Mouse (Mus musculus) heart, embryonic 10.5 days (tissue): ENCODE measurements around the gene Ccdc96. TPM values are rescaled to one million over a fixed set of nuclear protein-coding genes. Genes with fewer than 3 reads are reported as not detected.

ENCODE experiments used
- DNase-seq: peaks from one replicate; pipeline ENCODE4 v3.0.0-alpha.2; 2017; ENCODE audit warnings: low spot score
- H3K27ac ChIP-seq: fragments of 300-500 bp; sonication (generic); 2 replicates; pipeline ENCODE4 v1.5.1; 2016; ENCODE audit warnings: mild to moderate bottlenecking
- H3K27me3 ChIP-seq: fragments of 300-500 bp; sonication (generic); 2 replicates; pipeline ENCODE4 v1.6.1; 2016; ENCODE audit warnings: mild to moderate bottlenecking; ENCODE audit not compliant: poor library complexity, insufficient read depth, severe bottlenecking
- H3K36me3 ChIP-seq: fragments of 300-500 bp; sonication (generic); 2 replicates; pipeline ENCODE4 v1.6.1; 2016; ENCODE audit warnings: mild to moderate bottlenecking, moderate library complexity
- H3K4me1 ChIP-seq: fragments of 300-500 bp; sonication (generic); 2 replicates; pipeline ENCODE4 v1.6.1; 2016; ENCODE audit warnings: mild to moderate bottlenecking
- H3K4me3 ChIP-seq: fragments of 300-500 bp; sonication (generic); 2 replicates; pipeline ENCODE4 v1.5.1; 2016; ENCODE audit warnings: mild to moderate bottlenecking, moderate library complexity
- H3K9me3 ChIP-seq: fragments of 300-500 bp; sonication (generic); 2 replicates; pipeline ENCODE4 v1.6.1; 2016; ENCODE audit warnings: mild to moderate bottlenecking, moderate library complexity
- WGBS: fragments of 180-500 bp; shearing (Covaris S2); methylation state at CpG from one replicate; pipeline ENCODE4 v1.1.7; 2016; 5-methylcytosine and 5-hydroxymethylcytosine counted together
- polyA plus RNA-seq: library from polyadenylated mRNA; unstranded; fragments of >200 nt; fragmentation: Nextera tagmentation; extraction: Ambion mirVana; gene quantifications from 2 replicates; pipeline ENCODE4 v1.2.1, GENCODE M21; 2016

The Ccdc96 gene
- polyA plus RNA-seq, 1 experiment from 2014 or later = 0.62 TPM

GRCm38 (mm10) chr5:36479735-36480134 lies 4.7 kb upstream of the Ccdc96 start:
- no peak overlapping the region for H3K27ac ChIP-seq
- H3K27me3 ChIP-seq = no peaks in the 10 kb centered on the region
- peaks cover 39% of the 10 kb centered on the region for H3K4me1 ChIP-seq
- peaks cover 24% of the 10 kb centered on the region for H3K36me3 ChIP-seq
- 74% methylated on average over 2 of the region's 2 CpGs for WGBS
- no peak overlapping the region for H3K4me3 ChIP-seq
- no peak for DNase-seq
- H3K9me3 ChIP-seq = no peaks in the 10 kb centered on the region

- H3K27me3 ChIP-seq = peaks cover 4% of the 10 kb centered on the region
- no peak overlapping the region for H3K27ac ChIP-seq
- H3K9me3 ChIP-seq = no peaks in the 10 kb centered on the region
- no peak overlapping the region for H3K4me3 ChIP-seq
- 94% methylated on average over 4 of the region's 4 CpGs for WGBS
- peaks cover 20% of the 10 kb centered on the region for H3K36me3 ChIP-seq
- H3K4me1 ChIP-seq = peaks cover 46% of the 10 kb centered on the region
- DNase-seq = no peak
These were observed 4.0 kb upstream of the Ccdc96 start for GRCm38 (mm10) chr5:36480398-36480797.

DNA sequence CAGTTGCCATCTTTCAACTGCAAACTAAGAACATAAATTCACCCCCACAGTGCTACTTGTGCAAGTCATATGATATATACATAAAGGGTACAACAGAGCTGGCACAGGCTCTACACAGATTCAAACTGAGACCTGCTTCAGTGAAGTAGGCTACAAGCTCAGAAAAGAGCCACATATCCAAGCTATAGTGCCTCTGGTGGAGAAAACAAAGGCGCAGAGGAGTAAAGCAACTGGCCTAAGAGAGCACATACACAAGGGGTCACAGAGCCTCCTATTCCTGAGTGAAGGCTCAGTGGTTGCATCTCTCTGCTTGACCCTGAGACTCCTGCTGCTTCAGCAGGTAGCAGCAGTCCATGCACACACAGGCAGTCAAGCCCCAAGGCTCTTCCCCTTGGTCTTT lies 3.3 kb upstream of the Ccdc96 start:
- WGBS = 72% methylated on average over 1 of the region's 1 CpGs
- no peak overlapping the region for H3K27ac ChIP-seq
- peaks cover 51% of the 10 kb centered on the region for H3K4me1 ChIP-seq
- peaks cover 15% of the 10 kb centered on the region for H3K36me3 ChIP-seq
- peaks cover 11% of the 10 kb centered on the region for H3K27me3 ChIP-seq
- DNase-seq = no peak
- no peak overlapping the region for H3K4me3 ChIP-seq
- no peaks in the 10 kb centered on the region for H3K9me3 ChIP-seq

DNA sequence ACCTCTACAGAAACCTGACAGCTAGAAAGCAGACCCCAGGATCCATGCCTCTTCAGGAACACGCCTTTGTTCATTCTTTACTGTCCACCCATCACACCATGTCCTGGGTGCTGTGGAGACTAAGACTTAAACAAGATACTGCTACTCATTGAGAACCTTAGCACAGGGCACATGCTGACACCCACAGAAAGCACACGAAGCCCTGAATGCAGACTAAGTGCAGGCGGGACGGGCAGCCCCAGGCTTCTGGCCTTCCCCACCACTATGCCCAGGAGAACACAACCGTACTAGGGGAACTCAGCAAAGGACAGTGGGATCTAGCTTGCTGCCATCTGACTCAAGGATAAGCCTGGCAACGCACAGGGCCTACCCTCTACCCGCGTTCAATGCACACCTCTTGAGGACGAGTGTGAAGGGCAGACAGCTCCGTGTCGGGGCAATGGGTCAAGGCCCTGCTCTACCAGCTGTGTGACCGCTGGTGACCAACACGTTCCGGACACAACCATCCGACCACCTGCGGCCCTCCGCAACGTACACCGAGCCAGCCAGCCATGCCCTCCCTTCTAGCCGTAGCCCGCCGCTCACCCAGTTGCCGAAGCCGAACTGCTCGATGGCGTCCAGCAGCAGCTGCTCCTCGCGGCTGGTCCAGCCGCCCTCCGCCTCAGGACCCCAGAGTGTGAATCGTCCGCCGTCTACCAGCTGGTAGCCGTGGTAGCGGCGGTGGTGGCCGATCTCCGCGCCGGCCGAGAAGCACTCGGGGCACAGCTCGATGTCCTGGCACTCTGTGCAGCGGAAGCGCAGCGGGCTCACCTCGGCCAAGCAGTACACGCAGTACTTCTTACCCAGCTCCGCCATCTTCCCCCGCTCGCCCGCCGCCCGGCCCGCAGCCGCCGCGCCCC lies 936 bp upstream of the Ccdc96 start:
- peaks cover 20% of the 10 kb centered on the region for H3K27me3 ChIP-seq
- peak overlapping the region; percentile 93 for H3K4me3 ChIP-seq
- no peaks in the 10 kb centered on the region for H3K9me3 ChIP-seq
- H3K4me1 ChIP-seq = peaks cover 51% of the 10 kb centered on the region
- peak overlapping the region; percentile 90 for H3K27ac ChIP-seq
- peak; percentile 85 for DNase-seq
- peaks cover 8% of the 10 kb centered on the region for H3K36me3 ChIP-seq
- 5% methylated on average over 58 of the region's 58 CpGs for WGBS

- Histone ChIP-seq H3K27ac (0 out of 2 replicates have a peak overlapping the region, but pooled peaks have one; percentile 38), H3K36me3 (peaks cover 8% of the 10 kb centered on the region), H3K9me3 (no peaks in the 10 kb centered on the region), H3K4me1 (peaks cover 38% of the 10 kb centered on the region), H3K4me3 (peak overlapping the region; percentile 93), H3K27me3 (peaks cover 20% of the 10 kb centered on the region)
- DNase-seq = no peak
- 23% methylated on average over 19 of the region's 19 CpGs for WGBS
These were observed 918 bp downstream of the Ccdc96 start for GRCm38 (mm10) chr5:36485306-36485705.

DNA sequence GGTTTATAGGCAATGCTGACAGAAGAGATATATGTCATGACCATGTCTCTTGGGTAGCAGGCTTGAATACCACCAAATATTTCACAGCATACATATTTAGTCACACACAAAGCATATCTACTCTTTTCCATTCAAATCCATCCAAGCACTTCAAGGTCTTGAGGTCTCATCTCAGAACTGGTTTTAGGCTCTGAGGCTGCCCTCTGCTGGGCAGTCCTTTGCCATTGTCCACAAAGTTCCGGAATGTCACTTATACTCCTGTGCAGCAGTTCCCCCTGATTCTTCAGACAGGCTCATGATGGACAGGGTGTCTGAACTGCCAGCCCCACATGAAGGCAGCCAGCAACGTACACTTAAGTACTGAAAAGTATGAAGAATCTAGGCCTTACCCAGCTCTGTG lies 4.8 kb downstream of the Ccdc96 start:
- H3K27ac ChIP-seq = no peak overlapping the region
- H3K36me3 ChIP-seq = peaks cover 32% of the 10 kb centered on the region
- peaks cover 20% of the 10 kb centered on the region for H3K27me3 ChIP-seq
- 58% methylated on average over 2 of the region's 2 CpGs for WGBS
- no peak overlapping the region for H3K4me3 ChIP-seq
- peaks cover 17% of the 10 kb centered on the region for H3K4me1 ChIP-seq
- no peaks in the 10 kb centered on the region for H3K9me3 ChIP-seq
- DNase-seq = no peak

DNA sequence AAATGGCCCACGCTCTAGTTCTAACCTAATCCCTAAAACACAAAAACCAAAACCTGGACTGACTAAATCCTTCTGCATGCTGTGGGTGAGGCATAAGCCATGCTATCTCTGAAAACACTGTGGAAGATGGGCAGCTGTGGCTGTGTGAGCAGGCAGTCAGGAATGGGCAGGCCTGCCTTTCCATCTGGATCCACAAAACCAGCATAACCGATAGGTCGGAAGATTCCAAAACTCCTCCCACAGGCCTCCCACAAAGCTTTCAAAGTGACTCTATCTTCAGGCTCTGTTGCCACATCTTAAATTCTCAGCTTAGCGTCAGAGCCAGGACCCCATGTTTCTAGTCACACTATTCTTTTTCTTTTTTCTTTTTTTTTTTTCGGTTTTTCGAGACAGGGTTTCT lies 9.5 kb downstream of the Ccdc96 start:
- no peak for DNase-seq
- Histone ChIP-seq H3K27ac (no peak overlapping the region), H3K4me1 (no peaks in the 10 kb centered on the region), H3K9me3 (no peaks in the 10 kb centered on the region), H3K27me3 (no peaks in the 10 kb centered on the region), H3K4me3 (no peak overlapping the region), H3K36me3 (peaks cover 64% of the 10 kb centered on the region)
- 86% methylated on average over 6 of the region's 6 CpGs for WGBS

- Histone ChIP-seq H3K36me3 (peaks cover 68% of the 10 kb centered on the region), H3K27ac (no peak overlapping the region), H3K4me1 (no peaks in the 10 kb centered on the region), H3K27me3 (no peaks in the 10 kb centered on the region), H3K4me3 (no peak overlapping the region), H3K9me3 (no peaks in the 10 kb centered on the region)
- DNase-seq = no peak
- WGBS = 91% methylated on average over 9 of the region's 9 CpGs
These were observed 10.3 kb downstream of the Ccdc96 start for GRCm38 (mm10) chr5:36494709-36495108.

DNA sequence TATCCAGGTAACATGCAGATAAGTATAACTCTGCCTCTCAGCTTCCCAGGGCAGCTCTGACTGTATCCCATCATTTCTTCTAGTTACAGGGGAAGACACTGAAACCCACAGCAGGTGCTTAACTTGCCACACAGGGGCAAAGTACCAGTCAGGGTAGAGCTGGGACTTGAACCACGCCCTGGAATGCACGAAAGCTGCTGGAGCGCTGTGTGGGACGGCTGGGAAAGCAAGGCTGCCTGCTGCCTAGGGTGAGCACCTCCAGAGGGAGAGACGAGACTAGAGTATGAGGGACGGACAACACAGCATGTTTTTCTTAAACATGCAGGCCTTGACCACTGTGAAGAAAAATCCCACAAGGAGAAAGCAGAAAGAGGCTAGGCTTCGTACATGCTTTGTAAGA lies 20.8 kb downstream of the Ccdc96 start:
- Histone ChIP-seq H3K9me3 (no peaks in the 10 kb centered on the region), H3K36me3 (peaks cover 70% of the 10 kb centered on the region), H3K4me3 (no peak overlapping the region), H3K27me3 (no peaks in the 10 kb centered on the region), H3K27ac (no peak overlapping the region), H3K4me1 (no peaks in the 10 kb centered on the region)
- no peak for DNase-seq
- WGBS = 88% methylated on average over 7 of the region's 7 CpGs

- no peak overlapping the region for H3K4me3 ChIP-seq
- WGBS = 80% methylated on average over 5 of the region's 5 CpGs
- no peak overlapping the region for H3K27ac ChIP-seq
- no peaks in the 10 kb centered on the region for H3K9me3 ChIP-seq
- no peaks in the 10 kb centered on the region for H3K4me1 ChIP-seq
- H3K36me3 ChIP-seq = peaks cover 71% of the 10 kb centered on the region
- no peaks in the 10 kb centered on the region for H3K27me3 ChIP-seq
- DNase-seq = no peak
These were observed 21.3 kb downstream of the Ccdc96 start for GRCm38 (mm10) chr5:36505643-36506042.

GRCm38 (mm10) chr5:36508351-36508750 lies 24.0 kb downstream of the Ccdc96 start:
- Histone ChIP-seq H3K4me3 (no peak overlapping the region), H3K27ac (no peak overlapping the region), H3K4me1 (no peaks in the 10 kb centered on the region), H3K36me3 (peaks cover 76% of the 10 kb centered on the region), H3K27me3 (no peaks in the 10 kb centered on the region), H3K9me3 (no peaks in the 10 kb centered on the region)
- no peak for DNase-seq
- 95% methylated on average over 10 of the region's 10 CpGs for WGBS

GRCm38 (mm10) chr5:36510956-36511355 lies 26.6 kb downstream of the Ccdc96 start:
- H3K27me3 ChIP-seq = no peaks in the 10 kb centered on the region
- peaks cover 76% of the 10 kb centered on the region for H3K36me3 ChIP-seq
- no peak overlapping the region for H3K4me3 ChIP-seq
- no peaks in the 10 kb centered on the region for H3K4me1 ChIP-seq
- H3K27ac ChIP-seq = no peak overlapping the region
- no peaks in the 10 kb centered on the region for H3K9me3 ChIP-seq
- WGBS = 100% methylated on average over 2 of the region's 2 CpGs
- no peak for DNase-seq

- Histone ChIP-seq H3K27me3 (no peaks in the 10 kb centered on the region), H3K4me3 (no peak overlapping the region), H3K4me1 (no peaks in the 10 kb centered on the region), H3K36me3 (peaks cover 86% of the 10 kb centered on the region), H3K9me3 (no peaks in the 10 kb centered on the region), H3K27ac (no peak overlapping the region)
- no peak for DNase-seq
- 88% methylated on average over 1 of the region's 1 CpGs for WGBS
These were observed 30.7 kb downstream of the Ccdc96 start for GRCm38 (mm10) chr5:36515126-36515525.
